Mouse (Mus musculus) limb, embryonic 13.5 days (tissue): Measurements from ENCODE around the gene Abca8b. TPM values are rescaled to one million over a fixed set of nuclear protein-coding genes. Genes with fewer than 3 reads are reported as not detected.

Experiments
- ATAC-seq: fragments of 200-750 bp; cut with Nextera tagmentation; 2 replicates; pipeline ENCODE4 v1.8.0; 2017; ENCODE audit warnings: low read depth, moderate number of reproducible peaks, moderate TSS enrichment; ENCODE audit not compliant: low FRiP score
- H3K27ac ChIP-seq: fragments of 300-500 bp; sonication (generic); 2 replicates; pipeline ENCODE4 v1.5.1; 2015; ENCODE audit warnings: inconsistent platforms, mild to moderate bottlenecking, moderate library complexity
- H3K27me3 ChIP-seq: fragments of 300-500 bp; sonication (generic); 2 replicates; pipeline ENCODE4 v1.6.1; 2015; ENCODE audit warnings: mild to moderate bottlenecking, inconsistent platforms
- H3K36me3 ChIP-seq: fragments of 300-500 bp; sonication (generic); 2 replicates; pipeline ENCODE4 v1.6.1; 2015; ENCODE audit warnings: inconsistent platforms, mild to moderate bottlenecking, moderate library complexity
- H3K4me1 ChIP-seq: fragments of 300-500 bp; sonication (generic); 2 replicates; pipeline ENCODE4 v1.6.1; 2015; ENCODE audit warnings: inconsistent platforms
- H3K4me2 ChIP-seq: fragments of 300-500 bp; sonication (generic); replicated peaks from 2 replicates; pipeline ENCODE4 v1.6.1; 2015; ENCODE audit warnings: inconsistent platforms, mild to moderate bottlenecking, moderate library complexity
- H3K4me3 ChIP-seq: fragments of 300-500 bp; sonication (generic); 2 replicates; pipeline ENCODE4 v1.5.1; 2015; ENCODE audit warnings: moderate library complexity, mild to moderate bottlenecking, inconsistent platforms
- H3K9ac ChIP-seq: fragments of 300-500 bp; sonication (generic); 2 replicates; pipeline ENCODE4 v1.6.1; 2015; ENCODE audit warnings: mild to moderate bottlenecking, inconsistent platforms
- H3K9me3 ChIP-seq: fragments of 300-500 bp; sonication (generic); 2 replicates; pipeline ENCODE4 v1.6.1; 2016; ENCODE audit warnings: inconsistent platforms
- WGBS: fragments of 180-500 bp; shearing (Covaris S2); methylation state at CpG from one replicate; pipeline ENCODE4 v1.1.7; 2015; 5-methylcytosine and 5-hydroxymethylcytosine counted together
- polyA plus RNA-seq: library from polyadenylated mRNA; unstranded; fragments of >200 nt; fragmentation: Nextera tagmentation; extraction: Ambion mirVana; gene quantifications from 2 replicates; pipeline ENCODE4 v1.2.1, GENCODE M21; 2015

Abca8b gene
- polyA plus RNA-seq, 1 experiment from 2014 or later = 2.0 TPM

- Histone ChIP-seq H3K4me3 (no peak overlapping the region), H3K9ac (no peak overlapping the region), H3K27me3 (no peaks in the 10 kb centered on the region), H3K9me3 (no peaks in the 10 kb centered on the region), H3K36me3 (no peaks in the 10 kb centered on the region), H3K27ac (no peak overlapping the region), H3K4me1 (peaks cover 2% of the 10 kb centered on the region; the same call in 1 of the 2 replicates), H3K4me2 (no peak overlapping the region)
- no peak for ATAC-seq
- 93% methylated on average over 4 of the region's 4 CpGs for WGBS
Observed at GRCm38 (mm10) chr11:109889595-109889994, 106.0 kb downstream of the Abca8b start.

GRCm38 (mm10) chr11:109886757-109887156, 108.9 kb downstream of the Abca8b start:
- H3K27me3 ChIP-seq = no peaks in the 10 kb centered on the region
- H3K9me3 ChIP-seq = no peaks in the 10 kb centered on the region
- no peaks in the 10 kb centered on the region for H3K4me1 ChIP-seq
- WGBS = 91% methylated on average over 4 of the region's 4 CpGs
- H3K36me3 ChIP-seq = no peaks in the 10 kb centered on the region
- no peak for ATAC-seq
- no peak overlapping the region for H3K4me2 ChIP-seq
- H3K4me3 ChIP-seq = no peak overlapping the region
- H3K27ac ChIP-seq = no peak overlapping the region
- no peak overlapping the region for H3K9ac ChIP-seq

GRCm38 (mm10) chr11:109885521-109885920, 110.1 kb downstream of the Abca8b start:
- no peaks in the 10 kb centered on the region for H3K27me3 ChIP-seq
- no peak overlapping the region for H3K9ac ChIP-seq
- H3K36me3 ChIP-seq = no peaks in the 10 kb centered on the region
- no peak overlapping the region for H3K27ac ChIP-seq
- H3K4me2 ChIP-seq = no peak overlapping the region
- no peaks in the 10 kb centered on the region for H3K4me1 ChIP-seq
- H3K4me3 ChIP-seq = no peak overlapping the region
- WGBS = 87% methylated on average over 3 of the region's 3 CpGs
- no peak for ATAC-seq
- no peaks in the 10 kb centered on the region for H3K9me3 ChIP-seq

GRCm38 (mm10) chr11:109884801-109885200, 110.8 kb downstream of the Abca8b start:
- Histone ChIP-seq H3K9me3 (no peaks in the 10 kb centered on the region), H3K9ac (no peak overlapping the region), H3K27me3 (no peaks in the 10 kb centered on the region), H3K4me3 (no peak overlapping the region), H3K4me1 (no peaks in the 10 kb centered on the region), H3K36me3 (no peaks in the 10 kb centered on the region), H3K27ac (no peak overlapping the region), H3K4me2 (no peak overlapping the region)
- WGBS = 62% methylated on average over 4 of the region's 4 CpGs
- no peak for ATAC-seq

- Histone ChIP-seq H3K27ac (no peak overlapping the region), H3K27me3 (no peaks in the 10 kb centered on the region), H3K4me2 (no peak overlapping the region), H3K36me3 (no peaks in the 10 kb centered on the region), H3K4me1 (no peaks in the 10 kb centered on the region), H3K9me3 (no peaks in the 10 kb centered on the region), H3K9ac (no peak overlapping the region), H3K4me3 (no peak overlapping the region)
- WGBS = 52% methylated on average over 3 of the region's 3 CpGs
- no peak for ATAC-seq
Observed at GRCm38 (mm10) chr11:109884126-109884525, 111.5 kb downstream of the Abca8b start.

Other genes starting within 250 kb of the Abca8b start
- not detected in 2 replicates for gene 1700012B07Rik, start 167.8 kb downstream of the Abca8b start, polyA plus RNA-seq
- gene Abca8a, start 100.1 kb upstream of the Abca8b start, polyA plus RNA-seq = 1.0 TPM in 2 replicates
- gene Abca9, start 172.4 kb upstream of the Abca8b start, polyA plus RNA-seq = 4.0 and 4.3 TPM in 2 replicates